Mouse (Mus musculus) neural tube, embryonic 13.5 days (tissue): ENCODE results near the gene Msln. TPM values are rescaled to one million over a fixed set of nuclear protein-coding genes. Genes with fewer than 3 reads are reported as not detected.
A peak's percentile ranks its signal among the peaks of the same experiment; 100 is the strongest.

Experiments used
- ATAC-seq: fragments of 200-750 bp; cut with Nextera tagmentation; 2 replicates; pipeline ENCODE4 v1.8.0; 2017; ENCODE audit warnings: low read depth, mild to moderate bottlenecking, moderate TSS enrichment, moderate library complexity
- H3K27ac ChIP-seq: fragments of 300-500 bp; sonication (generic); replicated peaks from 2 replicates; pipeline ENCODE4 v1.5.1; 2015; ENCODE audit warnings: moderate library complexity, mild to moderate bottlenecking, inconsistent platforms
- H3K27me3 ChIP-seq: fragments of 300-500 bp; sonication (generic); 2 replicates; pipeline ENCODE4 v1.6.1; 2015; ENCODE audit warnings: mild to moderate bottlenecking, inconsistent platforms
- H3K36me3 ChIP-seq: fragments of 300-500 bp; sonication (generic); 2 replicates; pipeline ENCODE4 v1.6.1; 2015; ENCODE audit warnings: mild to moderate bottlenecking, inconsistent platforms
- H3K4me1 ChIP-seq: fragments of 300-500 bp; sonication (generic); replicated peaks from 2 replicates; pipeline ENCODE4 v1.6.1; 2015; ENCODE audit warnings: inconsistent platforms
- H3K4me2 ChIP-seq: fragments of 300-500 bp; sonication (generic); 2 replicates; pipeline ENCODE4 v1.6.1; 2015; ENCODE audit warnings: inconsistent platforms, mild to moderate bottlenecking, moderate library complexity
- H3K4me3 ChIP-seq: fragments of 300-500 bp; sonication (generic); 2 replicates; pipeline ENCODE4 v1.5.1; 2015; ENCODE audit warnings: mild to moderate bottlenecking, inconsistent platforms
- H3K9ac ChIP-seq: fragments of 300-500 bp; sonication (generic); 2 replicates; pipeline ENCODE4 v1.6.1; 2015; ENCODE audit warnings: moderate library complexity, mild to moderate bottlenecking, inconsistent platforms
- H3K9me3 ChIP-seq: fragments of 300-500 bp; sonication (generic); 2 replicates; pipeline ENCODE4 v1.6.1; 2016; ENCODE audit warnings: inconsistent platforms
- WGBS: fragments of 180-500 bp; shearing (Covaris S2); methylation state at CpG from one replicate; pipeline ENCODE4 v1.1.7; 2015; 5-methylcytosine and 5-hydroxymethylcytosine counted together
- polyA plus RNA-seq: library from polyadenylated mRNA; unstranded; fragments of >200 nt; fragmentation: Nextera tagmentation; extraction: Ambion mirVana; gene quantifications from 2 replicates; pipeline ENCODE4 v1.2.1, GENCODE M21; 2015

Gene Msln
- polyA plus RNA-seq, 1 experiment from 2014 or later = 0.29 TPM

DNA sequence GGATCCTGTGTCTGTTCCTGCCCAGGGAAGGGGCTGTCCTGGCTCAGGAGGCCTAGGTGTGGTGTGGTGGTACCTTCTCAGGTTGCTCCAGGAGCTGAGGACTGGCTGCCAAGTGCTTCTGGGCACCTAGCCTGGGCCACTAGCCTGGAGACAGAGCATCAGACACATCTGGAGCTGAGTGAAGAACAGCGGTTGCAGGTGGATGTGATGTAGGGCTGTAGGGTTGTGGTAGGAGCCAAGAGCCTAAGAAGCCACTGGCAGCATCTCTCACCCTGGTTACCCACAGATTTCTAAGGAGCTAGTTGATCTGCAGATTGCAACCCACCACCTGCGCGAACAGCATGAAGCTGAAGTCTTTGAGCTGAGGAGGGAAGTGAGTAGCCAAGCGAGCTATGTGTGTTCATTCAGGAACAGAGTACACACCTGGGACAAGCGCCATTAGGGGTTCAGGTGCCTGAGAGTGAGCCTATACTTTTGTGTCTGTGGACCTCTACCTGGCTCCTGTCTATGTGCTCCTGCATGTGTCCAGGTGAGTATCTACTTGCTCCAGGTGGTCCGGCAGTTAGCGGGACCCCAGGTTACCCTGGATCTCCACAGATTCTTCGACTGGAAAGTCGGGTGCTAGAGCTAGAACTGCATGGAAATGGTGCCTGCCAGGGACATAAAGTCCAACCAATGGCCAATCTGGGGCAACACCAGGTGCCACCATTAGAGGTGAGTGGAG lies 32.8 kb upstream of the Msln start:
- Histone ChIP-seq H3K27me3 (no peaks in the 10 kb centered on the region), H3K36me3 (peaks cover 53% of the 10 kb centered on the region), H3K9me3 (no peaks in the 10 kb centered on the region), H3K4me3 (no peak overlapping the region), H3K4me1 (peaks cover 42% of the 10 kb centered on the region), H3K4me2 (no peak overlapping the region), H3K9ac (no peak overlapping the region), H3K27ac (no peak overlapping the region)
- 91% methylated on average over 9 of the region's 9 CpGs for WGBS
- no peak for ATAC-seq

DNA sequence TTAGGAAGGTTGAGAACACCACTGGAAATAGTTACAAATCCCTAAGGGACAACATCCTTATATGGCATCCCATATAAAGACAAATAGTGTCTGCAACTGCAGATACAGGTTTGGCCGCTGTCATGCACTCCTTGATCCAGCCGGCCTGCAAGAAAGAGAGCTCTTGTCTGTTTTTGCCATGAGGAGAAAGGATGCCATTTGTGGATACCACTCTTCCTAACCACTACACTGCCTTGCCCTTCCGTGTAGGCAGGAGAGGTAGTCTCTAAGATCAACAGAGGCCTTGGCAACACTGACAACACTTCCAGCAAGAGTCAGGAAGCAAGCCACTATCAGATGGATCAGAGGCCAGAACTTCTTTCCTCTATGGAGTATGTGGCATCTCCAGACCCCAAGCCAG lies 32.1 kb upstream of the Msln start, which contains the start of gene Ccdc78:
Gene Ccdc78 (plus strand): TSS at position 301 of the 400 bp plus-strand sequence.
- Histone ChIP-seq H3K4me2 (peak within 1 kb of the TSS; percentile 95), H3K36me3 (peaks cover 60% of the 10 kb centered on the region), H3K9ac (peak within 1 kb of the TSS; percentile 89), H3K27me3 (no peaks in the 10 kb centered on the region), H3K9me3 (no peaks in the 10 kb centered on the region), H3K4me3 (peak within 1 kb of the TSS; percentile 68), H3K27ac (peak within 1 kb of the TSS; percentile 89), H3K4me1 (peaks cover 36% of the 10 kb centered on the region)
- no peak for ATAC-seq
- WGBS = 85% methylated on average over 3 of the region's 3 CpGs

- Histone ChIP-seq H3K27ac (peak within 1 kb of the TSS; percentile 89), H3K36me3 (peaks cover 69% of the 10 kb centered on the region), H3K4me2 (peak within 1 kb of the TSS; percentile 95), H3K9me3 (no peaks in the 10 kb centered on the region), H3K9ac (peak within 1 kb of the TSS; percentile 89), H3K4me3 (peak within 1 kb of the TSS; percentile 68), H3K4me1 (peaks cover 27% of the 10 kb centered on the region), H3K27me3 (no peaks in the 10 kb centered on the region)
- peak; percentile 77 for ATAC-seq
- WGBS = under 1% methylated on average over 23 of the region's 23 CpGs
Observed at GRCm38 (mm10) chr17:25785281-25785745, 31.1 kb upstream of the Msln start, which contains the start of gene Haghl. TSS of gene Haghl (minus strand) at chr17:25785673.

DNA sequence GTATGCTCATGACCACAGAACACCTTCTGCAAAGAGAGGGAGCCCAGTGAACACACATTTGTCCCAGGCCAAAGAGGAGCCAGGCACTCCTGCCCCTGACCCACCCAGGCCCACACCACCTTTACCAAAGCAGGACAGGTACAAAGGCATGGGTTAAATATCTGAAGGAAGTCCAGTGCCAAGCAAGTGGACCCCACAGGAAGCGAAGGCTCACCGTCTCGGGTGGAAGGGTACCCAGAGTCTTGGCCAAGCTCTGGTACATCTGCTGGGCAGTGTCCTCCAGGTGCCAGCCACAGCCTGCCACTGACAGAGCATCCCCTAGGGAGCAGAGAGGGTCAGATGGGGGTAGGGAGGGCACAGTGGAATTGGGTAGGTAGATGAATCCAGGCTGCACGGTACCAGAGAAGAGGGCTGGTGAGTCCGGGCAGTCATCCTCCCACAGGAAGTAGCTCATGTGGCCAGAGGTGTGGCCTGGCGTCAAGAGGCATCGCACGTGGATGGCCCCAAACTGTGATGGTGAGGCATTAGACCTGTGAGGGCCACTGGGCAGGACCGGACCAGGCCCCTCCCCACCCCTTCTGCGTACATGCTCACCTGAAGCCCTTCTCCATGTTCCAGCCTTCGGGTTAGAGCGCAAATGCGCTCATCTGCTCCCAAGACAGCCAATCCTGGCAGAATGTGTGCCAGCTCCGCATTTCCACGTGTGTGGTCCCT lies 29.8 kb upstream of the Msln start:
- H3K36me3 ChIP-seq = peaks cover 70% of the 10 kb centered on the region

GRCm38 (mm10) chr17:25783086-25783485 lies 28.9 kb upstream of the Msln start:
- Histone ChIP-seq H3K9me3 (no peaks in the 10 kb centered on the region), H3K36me3 (peaks cover 63% of the 10 kb centered on the region), H3K4me2 (peak overlapping the region; percentile 95), H3K4me1 (peaks cover 26% of the 10 kb centered on the region), H3K27me3 (no peaks in the 10 kb centered on the region), H3K9ac (peak overlapping the region; percentile 89; the same call in 1 of the 2 replicates), H3K27ac (no peak overlapping the region), H3K4me3 (no peak overlapping the region; the same call in 1 of the 2 replicates)
- ATAC-seq = no peak
- 59% methylated on average over 7 of the region's 7 CpGs for WGBS

More for the DNA sequence above, 29.8 kb upstream of the Msln start:
- Histone ChIP-seq H3K27me3 (no peaks in the 10 kb centered on the region), H3K9ac (peak overlapping the region; percentile 89), H3K27ac (peak overlapping the region; percentile 89; the same call in 1 of the 2 replicates), H3K4me1 (peaks cover 26% of the 10 kb centered on the region), H3K4me2 (peak overlapping the region; percentile 95), H3K9me3 (no peaks in the 10 kb centered on the region), H3K4me3 (peak overlapping the region; percentile 68)
- 82% methylated on average over 15 of the region's 15 CpGs for WGBS
- ATAC-seq = no peak

DNA sequence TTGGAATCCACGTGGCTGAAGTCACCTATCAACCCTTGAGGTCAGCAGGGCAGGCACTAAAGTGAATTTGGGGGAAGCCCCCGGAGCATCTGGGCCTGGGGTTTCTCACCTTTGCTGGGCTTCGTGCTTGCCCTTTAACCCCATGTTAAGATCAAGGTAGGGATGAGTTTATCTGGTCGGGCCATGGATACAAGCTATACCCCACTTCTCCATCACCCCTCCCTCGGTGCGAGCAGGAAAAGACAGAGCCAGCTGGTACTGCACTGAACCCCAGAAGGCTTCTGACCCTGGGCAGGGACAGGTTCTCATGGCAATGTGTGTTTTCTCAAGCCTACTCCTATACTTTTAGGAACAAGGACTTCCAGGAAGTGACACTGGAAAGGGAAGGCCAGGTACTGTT lies 27.2 kb upstream of the Msln start:
- 84% methylated on average over 6 of the region's 6 CpGs for WGBS
- Histone ChIP-seq H3K4me1 (peaks cover 26% of the 10 kb centered on the region), H3K4me2 (no peak overlapping the region), H3K9me3 (no peaks in the 10 kb centered on the region), H3K36me3 (peaks cover 56% of the 10 kb centered on the region), H3K9ac (no peak overlapping the region), H3K27ac (no peak overlapping the region), H3K27me3 (no peaks in the 10 kb centered on the region), H3K4me3 (no peak overlapping the region)
- ATAC-seq = no peak

DNA sequence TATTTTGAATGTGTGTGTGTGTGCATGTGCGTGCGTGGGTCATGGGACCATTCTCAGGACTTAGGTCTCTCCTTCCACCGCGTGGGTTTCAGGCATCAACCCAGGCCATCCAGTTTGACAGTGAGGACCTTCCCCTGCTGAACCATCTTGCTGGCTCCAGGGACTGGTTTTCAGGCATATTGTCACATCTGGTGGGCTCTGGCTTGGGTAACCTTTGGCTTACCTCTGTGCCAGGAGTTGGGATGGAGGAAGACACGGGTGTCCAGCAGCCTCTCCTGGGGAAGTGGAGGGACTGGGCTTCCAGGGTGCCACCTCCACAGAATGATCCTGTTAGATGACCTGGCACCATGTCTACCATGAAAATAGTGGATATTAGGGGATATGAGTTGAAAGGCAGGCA lies 23.8 kb upstream of the Msln start:
- no peak for ATAC-seq
- no peaks in the 10 kb centered on the region for H3K9me3 ChIP-seq
- WGBS = 93% methylated on average over 5 of the region's 5 CpGs
- no peak overlapping the region for H3K4me2 ChIP-seq
- no peaks in the 10 kb centered on the region for H3K27me3 ChIP-seq
- H3K36me3 ChIP-seq = peaks cover 43% of the 10 kb centered on the region
- H3K9ac ChIP-seq = no peak overlapping the region
- H3K4me1 ChIP-seq = peaks cover 15% of the 10 kb centered on the region
- H3K27ac ChIP-seq = no peak overlapping the region
- H3K4me3 ChIP-seq = no peak overlapping the region

- Histone ChIP-seq H3K9ac (no peak overlapping the region), H3K4me1 (peaks cover 13% of the 10 kb centered on the region), H3K27ac (no peak overlapping the region), H3K9me3 (no peaks in the 10 kb centered on the region), H3K4me2 (no peak overlapping the region), H3K36me3 (peaks cover 18% of the 10 kb centered on the region), H3K27me3 (no peaks in the 10 kb centered on the region), H3K4me3 (no peak overlapping the region)
- WGBS = 81% methylated on average over 10 of the region's 10 CpGs
- ATAC-seq = no peak
Observed at GRCm38 (mm10) chr17:25775318-25776062, 21.3 kb upstream of the Msln start.

DNA sequence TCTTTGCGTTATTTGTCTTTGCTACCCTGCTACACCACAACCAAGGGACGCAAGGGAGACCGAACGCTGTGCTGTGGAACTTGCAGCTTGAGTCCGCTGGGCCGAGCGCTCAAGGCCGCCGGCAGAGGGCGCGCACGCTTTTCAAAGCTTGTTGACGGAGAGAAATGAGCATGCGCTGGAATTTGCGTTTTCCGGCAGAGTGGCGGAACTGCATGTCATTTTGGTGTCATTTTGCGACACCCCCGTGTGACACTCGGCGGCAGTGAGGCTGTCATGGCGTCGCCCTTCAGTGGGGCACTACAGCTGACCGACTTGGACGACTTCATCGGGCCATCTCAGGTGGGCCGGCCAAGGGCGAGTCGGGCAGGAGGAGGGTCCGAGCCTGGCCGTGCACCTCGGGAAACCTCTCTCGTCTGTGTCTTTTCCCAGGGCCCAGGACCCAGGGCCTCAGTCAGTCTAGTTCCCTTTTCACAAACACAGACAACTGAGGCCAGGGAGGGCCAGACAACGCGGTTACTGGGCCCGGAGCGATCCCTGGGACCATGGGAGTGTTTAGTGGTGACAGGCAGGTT lies 19.5 kb upstream of the Msln start, which contains the start of gene Narfl:
Gene Narfl (plus strand): TSS at position 228 of the 572 bp plus-strand sequence.
- under 1% methylated on average over 37 of the region's 37 CpGs for WGBS
- peaks cover 13% of the 10 kb centered on the region for H3K4me1 ChIP-seq
- ATAC-seq = peak; percentile 87
- H3K27ac ChIP-seq = no peak within 1 kb of the TSS
- peak within 1 kb of the TSS; percentile 88 for H3K4me2 ChIP-seq
- peaks cover 5% of the 10 kb centered on the region for H3K36me3 ChIP-seq
- peak within 1 kb of the TSS; percentile 88 for H3K9ac ChIP-seq
- no peaks in the 10 kb centered on the region for H3K9me3 ChIP-seq
- peaks cover 12% of the 10 kb centered on the region for H3K27me3 ChIP-seq
- H3K4me3 ChIP-seq = peak within 1 kb of the TSS; percentile 80

DNA sequence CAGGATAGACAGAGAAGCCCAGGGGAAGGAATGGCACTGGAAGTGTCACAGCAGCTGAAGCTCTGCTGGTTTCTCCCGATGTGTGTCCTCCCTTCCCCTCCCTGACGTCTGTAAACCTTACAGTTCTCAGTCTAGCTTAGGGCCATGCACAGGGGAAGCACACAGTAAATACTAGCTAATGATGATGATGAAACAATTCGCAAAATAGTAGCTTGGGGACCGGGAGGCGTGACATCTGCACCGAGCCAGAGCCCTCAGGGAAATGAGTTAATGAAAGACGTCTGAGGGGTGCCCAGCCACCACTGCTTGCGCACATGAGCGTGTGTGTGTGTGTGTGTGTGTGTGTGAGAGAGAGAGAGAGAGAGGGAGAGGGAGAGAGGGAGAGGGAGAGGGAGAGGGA lies 15.2 kb upstream of the Msln start:
- WGBS = 43% methylated on average over 9 of the region's 9 CpGs
- H3K27ac ChIP-seq = no peak overlapping the region

GRCm38 (mm10) chr17:25765886-25766285 lies 11.7 kb upstream of the Msln start:
- no peaks in the 10 kb centered on the region for H3K4me1 ChIP-seq
- no peak for ATAC-seq
- no peaks in the 10 kb centered on the region for H3K9me3 ChIP-seq
- H3K9ac ChIP-seq = no peak overlapping the region
- peaks cover 46% of the 10 kb centered on the region for H3K27me3 ChIP-seq
- 19% methylated on average over 5 of the region's 5 CpGs for WGBS
- H3K4me2 ChIP-seq = no peak overlapping the region
- H3K4me3 ChIP-seq = no peak overlapping the region
- H3K36me3 ChIP-seq = no peaks in the 10 kb centered on the region
- no peak overlapping the region for H3K27ac ChIP-seq

More for the DNA sequence above, 15.2 kb upstream of the Msln start:
- Histone ChIP-seq H3K27me3 (peaks cover 37% of the 10 kb centered on the region), H3K4me1 (peaks cover 5% of the 10 kb centered on the region), H3K4me3 (no peak overlapping the region), H3K9me3 (no peaks in the 10 kb centered on the region), H3K9ac (no peak overlapping the region), H3K4me2 (no peak overlapping the region), H3K36me3 (no peaks in the 10 kb centered on the region)
- no peak for ATAC-seq
